Mouse (Mus musculus) E14TG2a.4 (cell line): Measurements from ENCODE around the gene Ube2j2.

Experiments
- CTCF ChIP-seq: conservative IDR thresholded peaks from 2 replicates; pipeline ENCODE4 v1.5.1; 2014; ENCODE audit warnings: low read length
- NANOG ChIP-seq: IDR thresholded peaks from 2 replicates; pipeline ENCODE4 v1.6.1; 2014; ENCODE audit warnings: borderline replicate concordance, low read length, mixed read lengths
- POU5F1 ChIP-seq: IDR thresholded peaks from 2 replicates; pipeline ENCODE4 v1.6.1; 2014; ENCODE audit warnings: low read length, borderline replicate concordance

- TF ChIP-seq CTCF (no peak), NANOG (no peak), POU5F1 (no peak)
Observed at GRCm38 (mm10) chr4:155903246-155903645, 40.4 kb upstream of the Ube2j2 start.
